Mouse (Mus musculus) CH12.LX (cell line): ENCODE measurements around the gene Cers6. TPM values are rescaled to one million over a fixed set of nuclear protein-coding genes. Genes with fewer than 3 reads are reported as not detected.

Source experiments
- DNase-seq: peaks from one replicate; pipeline ENCODE4 v3.0.0-alpha.2; 2013; ENCODE audit errors: extremely low read depth
- H3K27ac ChIP-seq: 2 replicates; pipeline ENCODE4 v1.5.1; 2012; ENCODE audit warnings: low read depth, mild to moderate bottlenecking, control low read depth, moderate library complexity; ENCODE audit not compliant: insufficient read depth
- H3K27me3 ChIP-seq: replicated peaks from 2 replicates; pipeline ENCODE3; 2012; ENCODE audit warnings: inconsistent platforms
- H3K36me3 ChIP-seq, 2 experiments: replicated peaks in 1 of 2; 2 replicates each; pipeline versions ENCODE3 to v1.6.1; 2012; ENCODE audit warnings: inconsistent platforms in 1 of 2, low read length in 1 of 2, mild to moderate bottlenecking in 1 of 2, mixed read lengths in 1 of 2, moderate library complexity in 1 of 2; ENCODE audit not compliant: control insufficient read depth in 1 of 2, insufficient read depth in 1 of 2
- H3K4me1 ChIP-seq, 2 experiments: 2 replicates each; pipeline ENCODE4 v1.6.1; 2012; ENCODE audit warnings: inconsistent platforms in 1 of 2, moderate library complexity in 1 of 2; ENCODE audit not compliant: insufficient read depth in 2 of 2, control insufficient read depth in 1 of 2
- H3K4me2 ChIP-seq: 2 replicates; pipeline ENCODE4 v1.6.1; 2012; ENCODE audit warnings: low read depth, mild to moderate bottlenecking, control low read depth; ENCODE audit not compliant: poor library complexity, insufficient read depth, severe bottlenecking
- H3K4me3 ChIP-seq, 3 experiments: fragments of 150-350 bp in 1 of 3; sonication (generic) in 1 of 3; replicated peaks in 1 of 3; 2 replicates each; pipeline versions ENCODE3 to v1.5.1; 2011 to 2012; ENCODE audit warnings: low read depth in 2 of 3, low read length in 2 of 3, mild to moderate bottlenecking in 2 of 3, moderate library complexity in 2 of 3, control low read depth in 1 of 3, improper control_type of control experiment in 1 of 3, inconsistent platforms in 1 of 3, mixed read lengths in 1 of 3; ENCODE audit not compliant: poor library complexity in 1 of 3
- H3K79me2 ChIP-seq: replicated peaks from 2 replicates; pipeline ENCODE4 v1.6.1; 2012; ENCODE audit warnings: mild to moderate bottlenecking, moderate library complexity; ENCODE audit not compliant: control insufficient read depth, poor library complexity, insufficient read depth, severe bottlenecking; ENCODE audit errors: extremely low read depth
- H3K9ac ChIP-seq: 2 replicates; pipeline ENCODE4 v1.6.1; 2012; ENCODE audit warnings: low read depth, mild to moderate bottlenecking, control low read depth, moderate library complexity; ENCODE audit not compliant: insufficient read depth
- H3K9me3 ChIP-seq: replicated peaks from 2 replicates; pipeline ENCODE3; 2012; ENCODE audit warnings: low read length, inconsistent platforms, mixed read lengths
- BHLHE40 ChIP-seq: IDR thresholded peaks from 2 replicates; pipeline ENCODE4 v1.6.1; 2011; ENCODE audit warnings: mild to moderate bottlenecking, low read depth, low read length, improper control_type of control experiment
- CHD1 ChIP-seq: IDR thresholded peaks from 2 replicates; pipeline ENCODE4 v1.6.1; 2012; ENCODE audit warnings: low read depth, low read length, improper control_type of control experiment, inconsistent platforms
- CHD2 ChIP-seq: IDR thresholded peaks from 2 replicates; pipeline ENCODE4 v1.6.1; 2011; ENCODE audit warnings: low read length, improper control_type of control experiment
- CTCF ChIP-seq, 2 experiments: IDR thresholded peaks in 1 of 2; conservative IDR thresholded peaks in 1 of 2; 2 replicates each; pipeline ENCODE4 v1.5.1; 2011 to 2012; ENCODE audit warnings: low read depth in 2 of 2, low read length in 2 of 2, improper control_type of control experiment in 1 of 2, inconsistent platforms in 1 of 2, mild to moderate bottlenecking in 1 of 2, moderate library complexity in 1 of 2
- ELF1 ChIP-seq: IDR thresholded peaks from 2 replicates; pipeline ENCODE4 v1.6.1; 2014; ENCODE audit warnings: low read depth, mild to moderate bottlenecking, inconsistent platforms, low read length, improper control_type of control experiment
- GABPA ChIP-seq: IDR thresholded peaks from 2 replicates; pipeline ENCODE4 v1.6.1; 2012; ENCODE audit warnings: low read depth, low read length, improper control_type of control experiment, inconsistent platforms; ENCODE audit not compliant: insufficient replicate concordance
- HCFC1 ChIP-seq: IDR thresholded peaks from 2 replicates; pipeline ENCODE4 v1.6.1; 2012; ENCODE audit warnings: low read depth, mild to moderate bottlenecking, inconsistent platforms, low read length, improper control_type of control experiment
- KAT2A ChIP-seq: IDR thresholded peaks from 2 replicates; pipeline ENCODE4 v1.6.1; 2012; ENCODE audit warnings: low read length, improper control_type of control experiment, inconsistent platforms; ENCODE audit not compliant: insufficient replicate concordance
- MAFK ChIP-seq: IDR thresholded peaks from 2 replicates; pipeline ENCODE4 v1.6.1; 2011; ENCODE audit warnings: low read length, improper control_type of control experiment; ENCODE audit not compliant: insufficient replicate concordance
- MAZ ChIP-seq: IDR thresholded peaks from 2 replicates; pipeline ENCODE4 v1.6.1; 2012; ENCODE audit warnings: low read depth, mild to moderate bottlenecking, inconsistent platforms, low read length, improper control_type of control experiment, moderate library complexity
- MEF2A ChIP-seq: IDR thresholded peaks from 2 replicates; pipeline ENCODE4 v1.6.1; 2014; ENCODE audit warnings: low read depth, mild to moderate bottlenecking, inconsistent platforms, low read length, improper control_type of control experiment, borderline replicate concordance
- NELFE ChIP-seq: IDR thresholded peaks from 2 replicates; pipeline ENCODE4 v1.6.1; 2011; ENCODE audit warnings: low read depth, low read length, improper control_type of control experiment
- NRF1 ChIP-seq: IDR thresholded peaks from 2 replicates; pipeline ENCODE4 v1.6.1; 2014; ENCODE audit warnings: low read depth, mild to moderate bottlenecking, inconsistent platforms, low read length, improper control_type of control experiment, moderate library complexity
- POLR2A ChIP-seq: IDR thresholded peaks from 2 replicates; pipeline ENCODE4 v1.6.1; 2011; ENCODE audit warnings: low read depth, mild to moderate bottlenecking, improper control_type of control experiment, low read length
- RAD21 ChIP-seq: IDR thresholded peaks from 2 replicates; pipeline ENCODE4 v1.6.1; 2011; ENCODE audit warnings: low read depth, mild to moderate bottlenecking, low read length, improper control_type of control experiment, moderate library complexity
- SMC3 ChIP-seq: IDR thresholded peaks from 2 replicates; pipeline ENCODE4 v1.6.1; 2011; ENCODE audit warnings: low read depth, low read length, improper control_type of control experiment
- TBP ChIP-seq: conservative IDR thresholded peaks from 2 replicates; pipeline ENCODE4 v1.6.1; 2011; ENCODE audit warnings: low read depth, low read length, improper control_type of control experiment
- USF1 ChIP-seq: IDR thresholded peaks from 2 replicates; pipeline ENCODE4 v1.6.1; 2014; ENCODE audit warnings: low read depth, mild to moderate bottlenecking, inconsistent platforms, low read length, improper control_type of control experiment
- USF2 ChIP-seq: conservative IDR thresholded peaks from 2 replicates; pipeline ENCODE4 v1.6.1; 2011; ENCODE audit warnings: low read depth, low read length, improper control_type of control experiment
- ZKSCAN1 ChIP-seq: IDR thresholded peaks from 2 replicates; pipeline ENCODE4 v1.6.1; 2012; ENCODE audit warnings: low read depth, inconsistent platforms, low read length, improper control_type of control experiment, borderline replicate concordance
- dilution Hi-C: fragments of 300-500 bp; cut with MboI; formaldehyde crosslinking; loops from 2 replicates; pipeline ENCODE4 v1.14.3; 2020; ENCODE audit warnings: low sequenced_read_pairs; ENCODE audit not compliant: extremely low pct_unique_long_range_greater_than_20kb, extremely low pct_ligation_motif_present
- in situ Hi-C: fragments of 300-500 bp; cut with MboI; formaldehyde crosslinking; loops from 3 replicates; pipeline ENCODE4 v1.14.3; 2019; ENCODE audit warnings: low sequenced_read_pairs, low pct_ligation_motif_present, low pct_unique_long_range_greater_than_20kb, mixed read lengths
- polyA plus RNA-seq: library from polyadenylated mRNA; unstranded; fragments of >175 nt; gene quantifications from 2 replicates; pipeline ENCODE4 v1.2.1, GENCODE M21; 2012; ENCODE audit warnings: low read depth; ENCODE audit not compliant: insufficient read length
- total RNA-seq, 2 experiments: library from RNA; depleted of rRNA; stranded (reverse); fragments of 300-350 nt in 1 of 2; fragments of >200 nt in 1 of 2; gene quantifications; 2 replicates each; pipeline ENCODE4 v1.2.3; 2012 to 2014

Cers6 gene
- total and polyA plus RNA-seq, 3 experiments, result not detected

DNA sequence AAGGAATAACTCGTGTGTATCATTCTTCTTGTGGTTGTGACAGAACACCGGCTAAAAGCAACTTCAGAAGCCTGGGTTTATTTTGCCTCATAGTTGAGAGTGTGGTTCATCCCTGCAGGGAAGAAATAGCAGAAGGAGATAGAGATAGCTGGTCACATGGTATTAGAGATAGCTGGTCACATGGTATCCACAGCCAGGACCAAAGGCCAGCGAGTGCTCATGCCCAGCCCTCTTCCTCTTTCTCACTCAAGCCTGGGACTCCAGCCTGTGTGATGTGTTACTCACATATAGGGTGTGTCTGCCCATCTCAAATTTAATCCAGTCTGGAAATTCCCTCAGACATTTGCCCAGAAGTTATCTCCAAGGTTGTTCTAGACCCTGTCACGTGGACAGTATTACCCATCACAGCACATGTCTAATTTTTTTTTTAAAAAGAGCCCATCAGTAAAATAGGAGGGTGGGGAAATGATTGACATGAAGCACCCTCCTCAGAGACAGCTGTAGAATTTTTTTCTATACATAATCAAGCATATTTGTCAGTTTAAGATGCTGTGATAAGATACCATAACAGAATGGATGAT lies 17.9 kb downstream of the Cers6 start:
- no peaks in the 10 kb centered on the region for H3K4me1 ChIP-seq
- no peak overlapping the region for H3K4me2 ChIP-seq
- no peaks in the 10 kb centered on the region for H3K36me3 ChIP-seq
- in situ Hi-C loops (no loop called here), dilution Hi-C loops (no loop called here)
- H3K9me3 ChIP-seq, result peaks cover 52% of the 10 kb centered on the region
- no peak for DNase-seq
- no peak overlapping the region for H3K9ac ChIP-seq
- no peak overlapping the region for H3K4me3 ChIP-seq
- H3K27ac ChIP-seq, result no peak overlapping the region
- TF ChIP-seq HCFC1, result no peak
- no peaks in the 10 kb centered on the region for H3K27me3 ChIP-seq
- no peaks in the 10 kb centered on the region for H3K79me2 ChIP-seq

DNA sequence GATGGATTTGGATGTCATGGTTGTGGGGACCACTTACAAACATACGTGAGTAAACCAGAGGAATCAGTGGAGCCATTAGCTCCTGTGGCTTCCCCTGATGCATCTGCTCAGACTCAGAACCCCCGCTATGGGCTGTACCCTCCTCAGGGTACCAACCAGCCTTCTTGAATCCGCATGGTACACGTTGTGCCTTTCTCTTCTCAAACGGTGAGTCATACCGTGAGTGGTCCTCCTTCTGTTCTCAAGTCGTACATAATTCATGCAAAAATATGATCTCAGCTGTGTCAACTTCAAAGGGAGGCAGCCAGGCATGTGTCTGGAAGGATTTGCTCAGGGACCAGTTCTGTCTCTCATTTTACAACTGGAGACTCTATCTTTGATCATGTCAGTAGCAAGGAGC lies 23.3 kb downstream of the Cers6 start:
- dilution Hi-C loops, result no loop called here
- no peak for DNase-seq
- Histone ChIP-seq H3K9me3 (peaks cover 61% of the 10 kb centered on the region), H3K4me2 (no peak overlapping the region), H3K27me3 (no peaks in the 10 kb centered on the region), H3K79me2 (no peaks in the 10 kb centered on the region), H3K9ac (no peak overlapping the region), H3K36me3 (no peaks in the 10 kb centered on the region), H3K4me3 (no peak overlapping the region), H3K4me1 (no peaks in the 10 kb centered on the region), H3K27ac (no peak overlapping the region)
- in situ Hi-C loops, result no loop called here
- no peak for TF ChIP-seq CHD2
- no peak for TF ChIP-seq CTCF (conservative IDR thresholded peaks at IDR 0.05 in 1 of 2, IDR thresholded peaks at IDR 0.05 in 1 of 2; ENCODE audit: low read depth in 2 of 2, low read length in 2 of 2)
- no peak for TF ChIP-seq GABPA
- TF ChIP-seq MAZ, result no peak
- no peak for TF ChIP-seq KAT2A
- no peak for TF ChIP-seq CHD1
- TF ChIP-seq SMC3, result no peak
- TF ChIP-seq MAFK, result no peak
- no peak for TF ChIP-seq MEF2A
- no peak for TF ChIP-seq BHLHE40
- TF ChIP-seq NRF1, result no peak
- no peak for TF ChIP-seq USF1

GRCm38 (mm10) chr2:68885206-68885605 lies 24.0 kb downstream of the Cers6 start:
- no peak overlapping the region for H3K4me2 ChIP-seq
- H3K9ac ChIP-seq, result no peak overlapping the region
- dilution Hi-C loops, result no loop called here
- H3K27me3 ChIP-seq, result no peaks in the 10 kb centered on the region
- DNase-seq, result no peak
- H3K79me2 ChIP-seq, result no peaks in the 10 kb centered on the region
- no peaks in the 10 kb centered on the region for H3K4me1 ChIP-seq
- peaks cover 61% of the 10 kb centered on the region for H3K9me3 ChIP-seq
- H3K36me3 ChIP-seq, result no peaks in the 10 kb centered on the region
- in situ Hi-C loops, result no loop called here
- H3K4me3 ChIP-seq, result no peak overlapping the region
- TF ChIP-seq POLR2A (no peak), CHD1 (no peak), TBP (no peak), ELF1 (no peak), CHD2 (no peak), USF2 (no peak), ZKSCAN1 (no peak), RAD21 (no peak), NELFE (no peak)
- H3K27ac ChIP-seq, result no peak overlapping the region
